Mouse (Mus musculus) testis, adult 2 months (tissue): ENCODE measurements around the gene Usf3.

Experiments used
- CTCF ChIP-seq: fragments of 200-500 bp; IDR thresholded peaks from 2 replicates; pipeline ENCODE4 v1.5.1; 2012; ENCODE audit warnings: low read depth, mild to moderate bottlenecking, inconsistent platforms, low read length, moderate library complexity; ENCODE audit not compliant: control insufficient read depth, insufficient read depth, insufficient replicate concordance
- POLR2A ChIP-seq: fragments of 200-500 bp; IDR thresholded peaks from 2 replicates; pipeline ENCODE4 v1.6.1; 2012; ENCODE audit warnings: low read depth, mild to moderate bottlenecking, inconsistent platforms, low read length, moderate library complexity; ENCODE audit not compliant: control insufficient read depth

DNA sequence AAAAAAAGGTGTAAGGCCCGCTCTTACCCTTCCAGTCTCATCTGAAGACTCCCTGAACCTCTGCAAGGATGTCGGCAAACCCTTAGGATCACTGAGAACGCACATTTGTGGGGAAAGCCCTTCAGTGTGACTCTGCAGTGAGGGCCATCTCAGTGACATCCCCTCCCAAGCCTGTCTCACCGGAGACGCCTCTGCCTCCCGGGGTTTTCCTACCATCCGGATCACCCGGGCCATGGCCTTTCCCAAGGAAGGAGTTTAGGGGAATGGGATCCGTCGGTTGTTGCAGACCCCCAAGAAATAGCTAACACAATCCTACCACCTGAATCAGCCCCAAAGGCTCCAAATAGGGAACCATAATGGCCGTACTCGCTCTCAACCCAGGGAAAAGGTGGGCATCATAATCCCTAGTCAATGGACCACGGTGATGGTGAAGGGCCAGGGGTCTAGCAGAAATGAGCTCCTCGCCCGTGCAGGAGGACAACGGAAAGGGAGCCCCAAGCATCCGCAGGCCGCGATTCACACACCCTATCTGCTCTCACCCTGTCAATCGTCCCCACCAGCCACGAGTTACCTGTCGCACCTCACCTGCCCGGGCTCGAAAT is 34.6 kb upstream of the Usf3 start:
- TF ChIP-seq CTCF (no peak), POLR2A (no peak; the same call in 1 of the 2 replicates)
